Mouse (Mus musculus) thymus, postnatal 0 days (tissue): ENCODE data around the gene Hoxa11. TPM values are rescaled to one million over a fixed set of nuclear protein-coding genes. Genes with fewer than 3 reads are reported as not detected.
A peak's percentile ranks its signal among the peaks of the same experiment; 100 is the strongest.

ENCODE experiments used
- DNase-seq: peaks from one replicate; pipeline ENCODE4 v3.0.0-alpha.2; 2015; ENCODE audit warnings: low spot score
- polyA plus RNA-seq: library from polyadenylated mRNA; unstranded; fragments of >200 nt; fragmentation: Nextera tagmentation; extraction: Ambion mirVana; gene quantifications from 2 replicates; pipeline ENCODE4 v1.2.1, GENCODE M21; 2015

Gene Hoxa11
- polyA plus RNA-seq, 1 experiment from 2014 or later: not detected

- no peak for DNase-seq
Measured at GRCm38 (mm10) chr6:52265306-52265912, 19.8 kb upstream of the Hoxa11 start.

- no peak for DNase-seq
Measured at GRCm38 (mm10) chr6:52264106-52264790, 18.6 kb upstream of the Hoxa11 start.

GRCm38 (mm10) chr6:52263321-52263585 lies 17.6 kb upstream of the Hoxa11 start:
- DNase-seq: no peak

- no peak for DNase-seq
Measured at GRCm38 (mm10) chr6:52262463-52263320, 17.1 kb upstream of the Hoxa11 start.

GRCm38 (mm10) chr6:52261751-52262462 lies 16.3 kb upstream of the Hoxa11 start:
- no peak for DNase-seq

- peak; percentile 71 for DNase-seq
Measured at GRCm38 (mm10) chr6:52260654-52261575, 15.3 kb upstream of the Hoxa11 start, which contains the start of gene Hoxa13. Gene Hoxa13 (minus strand): TSS chr6:52260880.

- no peak for DNase-seq
Measured at GRCm38 (mm10) chr6:52259811-52260261, 14.2 kb upstream of the Hoxa11 start.

- no peak for DNase-seq
Measured at GRCm38 (mm10) chr6:52259081-52259790, 13.6 kb upstream of the Hoxa11 start.

GRCm38 (mm10) chr6:52256956-52257355 lies 11.3 kb upstream of the Hoxa11 start:
- peak; percentile 87 for DNase-seq

GRCm38 (mm10) chr6:52253511-52254500 lies 8.2 kb upstream of the Hoxa11 start:
- no peak for DNase-seq

- no peak for DNase-seq
Measured at GRCm38 (mm10) chr6:52252775-52253376, 7.3 kb upstream of the Hoxa11 start.

- DNase-seq: no peak
Measured at GRCm38 (mm10) chr6:52252016-52252774, 6.6 kb upstream of the Hoxa11 start.

- no peak for DNase-seq
Measured at GRCm38 (mm10) chr6:52251177-52251879, 5.7 kb upstream of the Hoxa11 start.

GRCm38 (mm10) chr6:52249826-52250225 lies 4.2 kb upstream of the Hoxa11 start:
- DNase-seq: no peak

- no peak for DNase-seq
Measured at GRCm38 (mm10) chr6:52249415-52249738, 3.8 kb upstream of the Hoxa11 start.

GRCm38 (mm10) chr6:52248638-52249414 lies 3.2 kb upstream of the Hoxa11 start:
- no peak for DNase-seq
